Mouse (Mus musculus) C2C12 (cell line): ENCODE results near the gene Bicral. TPM values are rescaled to one million over a fixed set of nuclear protein-coding genes. Genes with fewer than 3 reads are reported as not detected.

ENCODE experiments used
- H3K27me3 ChIP-seq: one replicate; pipeline ENCODE4 v1.6.1; 2011; ENCODE audit not compliant: control insufficient read depth, insufficient read depth, insufficient read length
- H3K36me3 ChIP-seq: one replicate; pipeline ENCODE4 v1.6.1; 2011; ENCODE audit not compliant: control insufficient read depth, insufficient read depth
- H3K4me3 ChIP-seq: one replicate; pipeline ENCODE4 v1.5.1; 2011; ENCODE audit warnings: mild to moderate bottlenecking, control low read depth; ENCODE audit not compliant: poor library complexity, insufficient read depth, severe bottlenecking
- H3K79me2 ChIP-seq: one replicate; pipeline ENCODE4 v1.6.1; 2011; ENCODE audit not compliant: control insufficient read depth, insufficient read depth
- H3K79me3 ChIP-seq: one replicate; pipeline ENCODE4 v1.6.1; 2011; ENCODE audit warnings: low read depth, control low read depth
- H3ac ChIP-seq: one replicate; pipeline ENCODE3; 2011; ENCODE audit warnings: low read depth; ENCODE audit not compliant: control insufficient read depth, insufficient read length
- CEBPB ChIP-seq: IDR thresholded peaks from one replicate; pipeline ENCODE4 v1.6.1; 2011; ENCODE audit warnings: low read depth, mild to moderate bottlenecking, control low read depth, moderate library complexity
- CTCF ChIP-seq: IDR thresholded peaks from one replicate; pipeline ENCODE4 v1.5.1; 2011; ENCODE audit not compliant: control insufficient read depth, insufficient read depth, insufficient read length
- FOSL1 ChIP-seq: IDR thresholded peaks from one replicate; pipeline ENCODE4 v1.8.0; 2011; ENCODE audit warnings: mild to moderate bottlenecking, low read length; ENCODE audit not compliant: poor library complexity, insufficient read depth, severe bottlenecking
- MAX ChIP-seq: IDR thresholded peaks from one replicate; pipeline ENCODE4 v1.6.1; 2011; ENCODE audit warnings: mild to moderate bottlenecking, control low read depth
- MYOD1 ChIP-seq: IDR thresholded peaks from one replicate; pipeline ENCODE4 v1.6.1; 2011; ENCODE audit warnings: low read depth; ENCODE audit not compliant: control insufficient read depth, insufficient read length
- MYOG ChIP-seq: IDR thresholded peaks from one replicate; pipeline ENCODE4 v1.6.1; 2011; ENCODE audit not compliant: control insufficient read depth, insufficient read length; ENCODE audit errors: extremely low read depth
- USF1 ChIP-seq: IDR thresholded peaks from one replicate; pipeline ENCODE4 v1.6.1; 2011; ENCODE audit warnings: low read depth, mild to moderate bottlenecking, control low read depth, moderate library complexity
- polyA plus RNA-seq: library from polyadenylated mRNA; unstranded; fragments of >200 nt; fragmentation: generic; extraction: Trizol; gene quantifications from one replicate; pipeline ENCODE4 v1.2.1, GENCODE M21; 2012; ENCODE audit warnings: missing spikeins

Gene Bicral
- polyA plus RNA-seq, 1 experiment: 3.9 TPM

GRCm38 (mm10) chr17:46843022-46843421 lies 15.3 kb downstream of the Bicral start:
- Histone ChIP-seq H3K79me3 (peaks cover 6% of the 10 kb centered on the region), H3K79me2 (no peaks in the 10 kb centered on the region), H3ac (no peak overlapping the region), H3K27me3 (no peaks in the 10 kb centered on the region), H3K36me3 (no peaks in the 10 kb centered on the region), H3K4me3 (no peak overlapping the region)
- TF ChIP-seq FOSL1 (peak; percentile 19), CEBPB (no peak), MYOD1 (peak; percentile 88), MAX (peak; percentile 14)

GRCm38 (mm10) chr17:46840304-46841010 lies 17.8 kb downstream of the Bicral start:
- no peak overlapping the region for H3K4me3 ChIP-seq

GRCm38 (mm10) chr17:46838396-46838920 lies 19.8 kb downstream of the Bicral start:
- H3K79me3 ChIP-seq: no peaks in the 10 kb centered on the region
- no peak for TF ChIP-seq FOSL1
- no peak for TF ChIP-seq CTCF
- no peak for TF ChIP-seq USF1
- TF ChIP-seq CEBPB: no peak
- no peak for TF ChIP-seq MYOG
- no peak for TF ChIP-seq MYOD1
- no peak for TF ChIP-seq MAX
- no peaks in the 10 kb centered on the region for H3K36me3 ChIP-seq
- H3K4me3 ChIP-seq: no peak overlapping the region
- no peaks in the 10 kb centered on the region for H3K79me2 ChIP-seq
- H3ac ChIP-seq: no peak overlapping the region
- no peaks in the 10 kb centered on the region for H3K27me3 ChIP-seq

More at GRCm38 (mm10) chr17:46840304-46841010, 17.8 kb downstream of the Bicral start:
- Histone ChIP-seq H3ac (no peak overlapping the region), H3K27me3 (no peaks in the 10 kb centered on the region), H3K79me3 (peaks cover 2% of the 10 kb centered on the region), H3K79me2 (no peaks in the 10 kb centered on the region), H3K36me3 (no peaks in the 10 kb centered on the region)
- no peak for TF ChIP-seq MAX
- no peak for TF ChIP-seq FOSL1
- TF ChIP-seq MYOG: no peak
- no peak for TF ChIP-seq USF1
- TF ChIP-seq CEBPB: no peak
- no peak for TF ChIP-seq CTCF
- TF ChIP-seq MYOD1: no peak

- no peaks in the 10 kb centered on the region for H3K79me2 ChIP-seq
- H3K36me3 ChIP-seq: no peaks in the 10 kb centered on the region
- no peak overlapping the region for H3ac ChIP-seq
- H3K79me3 ChIP-seq: no peaks in the 10 kb centered on the region
- TF ChIP-seq USF1 (no peak), FOSL1 (no peak), CEBPB (no peak), MYOD1 (no peak), MAX (no peak)
- no peak overlapping the region for H3K4me3 ChIP-seq
- no peaks in the 10 kb centered on the region for H3K27me3 ChIP-seq
Measured at GRCm38 (mm10) chr17:46837897-46838296, 20.4 kb downstream of the Bicral start.

GRCm38 (mm10) chr17:46835093-46835715 lies 23.1 kb downstream of the Bicral start:
- Histone ChIP-seq H3ac (no peak overlapping the region), H3K79me3 (no peaks in the 10 kb centered on the region), H3K4me3 (no peak overlapping the region), H3K36me3 (no peaks in the 10 kb centered on the region), H3K27me3 (no peaks in the 10 kb centered on the region), H3K79me2 (no peaks in the 10 kb centered on the region)
- TF ChIP-seq USF1: no peak
- no peak for TF ChIP-seq MYOD1
- TF ChIP-seq FOSL1: no peak
- no peak for TF ChIP-seq CEBPB
- no peak for TF ChIP-seq CTCF
- no peak for TF ChIP-seq MAX
- no peak for TF ChIP-seq MYOG
